14 mouse cellular contexts compared by ENCODE assay signal in genomic region chr10:68229640-68230565, GRCm38 (mm10). TPM values are rescaled to one million over a fixed set of nuclear protein-coding genes. Genes with fewer than 3 reads are reported as not detected.
DNase-seq lines count a peak whose midpoint lies in the region; ATAC-seq lines count a peak whose summit lies in the region.
"Had no signal": no experiment of that assay in that cellular context is flagged by ENCODE, and none has a peak within 500 bp of the region (broad histone marks: within the 10 kb centered on the region; RNA-seq: fewer than 3 reads in every experiment).

No protein-coding gene starts in this region.

- H3K4me2 ChIP-seq in heart, embryonic 16.5 days (ENCODE audit: low read depth, low read length) = no peak overlapping the region
- no peak overlapping the region for H3K4me2 ChIP-seq in kidney, embryonic 14.5 days (replicated peaks; ENCODE audit: low read depth, low read length)
- no peak overlapping the region for H3K4me2 ChIP-seq in forebrain, embryonic 16.5 days (ENCODE audit: low read length)
- H3K4me2 ChIP-seq: embryonic facial prominence, embryonic 12.5 days; forebrain, embryonic 12.5 days; heart, embryonic 15.5 days had no signal

- no peaks in the 10 kb centered on the region for H3K9me3 ChIP-seq in heart, embryonic 16.5 days (replicated peaks; ENCODE audit: control insufficient read depth, low read length)
- no peaks in the 10 kb centered on the region for H3K9me3 ChIP-seq in kidney, embryonic 14.5 days (ENCODE audit: control insufficient read depth, low read length)
- H3K9me3 ChIP-seq in forebrain, embryonic 16.5 days (ENCODE audit: control insufficient read depth, low read length) = no peaks in the 10 kb centered on the region
- H3K9me3 ChIP-seq in embryonic facial prominence, embryonic 10.5 days = no peaks in the 10 kb centered on the region
- H3K9me3 ChIP-seq: embryonic facial prominence, embryonic 12.5 days; forebrain, embryonic 12.5 days; heart, embryonic 15.5 days had no signal

- H3K27me3 ChIP-seq in heart, embryonic 16.5 days (ENCODE audit: control insufficient read depth, insufficient read depth, low read length) = no peaks in the 10 kb centered on the region
- H3K27me3 ChIP-seq in kidney, embryonic 14.5 days (ENCODE audit: control insufficient read depth, insufficient read depth, low read length) = no peaks in the 10 kb centered on the region
- no peaks in the 10 kb centered on the region for H3K27me3 ChIP-seq in forebrain, embryonic 16.5 days (replicated peaks; ENCODE audit: control insufficient read depth, insufficient read depth, low read length)
- no peaks in the 10 kb centered on the region for H3K27me3 ChIP-seq in embryonic facial prominence, embryonic 10.5 days (replicated peaks; ENCODE audit: low read depth, poor library complexity, severe bottlenecking)
- H3K27me3 ChIP-seq: embryonic facial prominence, embryonic 12.5 days; forebrain, embryonic 12.5 days; heart, embryonic 15.5 days had no signal

- H3K27ac ChIP-seq in heart, embryonic 16.5 days (ENCODE audit: low read length) = peak overlapping the region; percentile 42
- H3K27ac ChIP-seq in kidney, embryonic 14.5 days (ENCODE audit: low read depth, low read length) = peak overlapping the region; percentile 53; the same call in 1 of the 2 replicates
- no peak overlapping the region for H3K27ac ChIP-seq in forebrain, embryonic 16.5 days (ENCODE audit: low read length)
- no peak overlapping the region for H3K27ac ChIP-seq in embryonic facial prominence, embryonic 10.5 days (replicated peaks)
- H3K27ac ChIP-seq: embryonic facial prominence, embryonic 12.5 days; forebrain, embryonic 12.5 days; gastrocnemius, adult 2 months; heart, embryonic 15.5 days had no signal

- no peak overlapping the region for H3K9ac ChIP-seq in heart, embryonic 16.5 days (ENCODE audit: low read length)
- H3K9ac ChIP-seq in kidney, embryonic 14.5 days (ENCODE audit: low read depth, low read length) = no peak overlapping the region
- H3K9ac ChIP-seq in forebrain, embryonic 16.5 days (replicated peaks; ENCODE audit: low read depth, low read length) = no peak overlapping the region
- H3K9ac ChIP-seq: embryonic facial prominence, embryonic 12.5 days; forebrain, embryonic 12.5 days; heart, embryonic 15.5 days had no signal

- DNase-seq in heart, adult 8-10 months (ENCODE audit: low spot score) = no peak
- peak; percentile 56 for DNase-seq in testis, postnatal 14 days (ENCODE audit: low spot score)
- DNase-seq in testis, postnatal 10 days (ENCODE audit: low spot score) = no peak
- DNase-seq in yolk sac, embryonic 10.5 days (ENCODE audit: low spot score) = peak; percentile 84
- no peak for DNase-seq in embryonic facial prominence, embryonic 10.5 days (ENCODE audit: low spot score)
- DNase-seq: cerebellum, postnatal 14 days; gastrocnemius, adult 2 months; right cerebral cortex, postnatal 14 days had no signal

- peaks cover 16% of the 10 kb centered on the region for H3K36me3 ChIP-seq in heart, embryonic 16.5 days (ENCODE audit: control insufficient read depth, insufficient read depth)
- H3K36me3 ChIP-seq in kidney, embryonic 14.5 days (ENCODE audit: control insufficient read depth, insufficient read depth, low read length) = peaks cover 14% of the 10 kb centered on the region; the same call in 1 of the 2 replicates
- no peaks in the 10 kb centered on the region for H3K36me3 ChIP-seq in forebrain, embryonic 16.5 days (ENCODE audit: control insufficient read depth, insufficient read depth)
- H3K36me3 ChIP-seq in embryonic facial prominence, embryonic 10.5 days (replicated peaks) = peaks cover 36% of the 10 kb centered on the region
- H3K36me3 ChIP-seq: forebrain, embryonic 12.5 days had no signal

- 53% methylated on average over 22 of the region's 22 CpGs for WGBS in heart, embryonic 16.5 days
- WGBS in kidney, embryonic 14.5 days = 67% methylated on average over 22 of the region's 22 CpGs
- WGBS in forebrain, embryonic 16.5 days = 83% methylated on average over 22 of the region's 22 CpGs
- WGBS in embryonic facial prominence, embryonic 10.5 days = 69% methylated on average over 22 of the region's 22 CpGs

- no peak overlapping the region for H3K4me3 ChIP-seq in heart, embryonic 16.5 days (ENCODE audit: low read length)
- H3K4me3 ChIP-seq in kidney, embryonic 14.5 days (ENCODE audit: low read length) = no peak overlapping the region
- H3K4me3 ChIP-seq in forebrain, embryonic 16.5 days (replicated peaks; ENCODE audit: low read length) = no peak overlapping the region
- H3K4me3 ChIP-seq in embryonic facial prominence, embryonic 10.5 days = no peak overlapping the region
- H3K4me3 ChIP-seq: embryonic facial prominence, embryonic 12.5 days; forebrain, embryonic 12.5 days; gastrocnemius, adult 2 months; heart, embryonic 15.5 days had no signal

- peaks cover 18% of the 10 kb centered on the region for H3K4me1 ChIP-seq in heart, embryonic 16.5 days (ENCODE audit: control insufficient read depth, insufficient read depth, low read length)
- H3K4me1 ChIP-seq in kidney, embryonic 14.5 days (ENCODE audit: control insufficient read depth, insufficient read depth, low read length) = peaks cover 17% of the 10 kb centered on the region
- no peaks in the 10 kb centered on the region for H3K4me1 ChIP-seq in forebrain, embryonic 16.5 days (replicated peaks; ENCODE audit: control insufficient read depth, insufficient read depth, low read length)
- H3K4me1 ChIP-seq in embryonic facial prominence, embryonic 10.5 days = peaks cover 17% of the 10 kb centered on the region

- ATAC-seq in heart, embryonic 16.5 days (replicated peaks; ENCODE audit: extremely low read depth, insufficient read depth, low FRiP score) = no peak
- 0 out of 2 replicates have a peak, but pooled peaks have one; percentile 32 for ATAC-seq in kidney, embryonic 14.5 days (ENCODE audit: low FRiP score, low TSS enrichment)
- ATAC-seq in forebrain, embryonic 16.5 days = no peak

RNA-seq across cellular contexts. Expression of gene Arid5b, which starts 48.6 kb away (rescaled TPM):
- 19.5 and 19.6 TPM in 2 replicates for polyA plus RNA-seq in heart, embryonic 16.5 days (2015; fragmentation: Nextera tagmentation; extraction: Ambion mirVana)
- total RNA-seq in heart, adult 8-10 months (2022) = 10 to 100 TPM; 17.7 to 25.4 (median 18.5) TPM
- polyA plus RNA-seq in kidney, embryonic 14.5 days (2014; fragmentation: Nextera tagmentation; extraction: Ambion mirVana) = 36.1 and 42.9 TPM in 2 replicates
- 14.4 and 14.7 TPM in 2 replicates for polyA plus RNA-seq in forebrain, embryonic 16.5 days (2015; fragmentation: Nextera tagmentation; extraction: Ambion mirVana)
- polyA plus RNA-seq in embryonic facial prominence, embryonic 10.5 days (2016; fragmentation: Nextera tagmentation; extraction: Ambion mirVana) = 13.9 and 19.7 TPM in 2 replicates

Comparison
In these comparisons a context has a peak if more than half of its experiments do, and no peak if none do; other contexts are left out.
1. DNase-seq: peak in testis, postnatal 14 days (single experiment) and yolk sac, embryonic 10.5 days (single experiment); none in heart, adult 8-10 months (single experiment), testis, postnatal 10 days (single experiment) and embryonic facial prominence, embryonic 10.5 days (single experiment).
2. H3K27ac ChIP-seq: peak in heart, embryonic 16.5 days (single experiment) and kidney, embryonic 14.5 days (single experiment); none in forebrain, embryonic 16.5 days (single experiment) and embryonic facial prominence, embryonic 10.5 days (single experiment).